In genomic region chr16:92845244-92846225, GRCm38 (mm10) we compare ENCODE assay signal across 9 mouse cellular contexts. TPM values are rescaled to one million over a fixed set of nuclear protein-coding genes. Genes with fewer than 3 reads are reported as not detected.
DNase-seq lines count a peak whose midpoint lies in the region; ATAC-seq and TF ChIP-seq lines count a peak whose summit lies in the region.
"Had no signal": no experiment of that assay in that cellular context is flagged by ENCODE, and none has a peak within 500 bp of the region (broad histone marks: within the 10 kb centered on the region; RNA-seq: fewer than 3 reads in every experiment).

No protein-coding gene starts in this region.

- no peak overlapping the region for H3K9ac ChIP-seq in forebrain, embryonic 16.5 days (replicated peaks; ENCODE audit: low read depth, low read length)
- 0 out of 2 replicates have a peak overlapping the region, but pooled peaks have one; percentile 14 for H3K9ac ChIP-seq in midbrain, embryonic 14.5 days (replicated peaks; ENCODE audit: low read length)
- H3K9ac ChIP-seq: neural tube, embryonic 13.5 days had no signal

- peak; percentile 40 for TF ChIP-seq CTCF in layer of hippocampus, adult 2 months (conservative IDR thresholded peaks at IDR 0.05)

- H3K4me3 ChIP-seq in layer of hippocampus, adult 2 months = peak overlapping the region; percentile 18
- H3K4me3 ChIP-seq in forebrain, embryonic 16.5 days (replicated peaks; ENCODE audit: low read length) = no peak overlapping the region
- no peak overlapping the region for H3K4me3 ChIP-seq in midbrain, embryonic 14.5 days (replicated peaks; ENCODE audit: low read depth, low read length)
- H3K4me3 ChIP-seq: neural tube, embryonic 13.5 days had no signal

- DNase-seq in cerebellum, postnatal 10 days = peak; percentile 36 to 50
- DNase-seq in layer of hippocampus, adult 2 months (ENCODE audit: low spot score in 2 of 2) = no peak
- DNase-seq in layer of hippocampus, postnatal 25 days (ENCODE audit: extremely low spot score in 1 of 2, low spot score in 1 of 2) = no peak
- peak; percentile 54 for DNase-seq in midbrain, embryonic 14.5 days
- no peak for DNase-seq in spleen, adult 18-20 months
- DNase-seq in gastrocnemius, postnatal 14 days = no peak

- H3K4me1 ChIP-seq in forebrain, embryonic 16.5 days (replicated peaks; ENCODE audit: control insufficient read depth, insufficient read depth, low read length) = peaks cover 4% of the 10 kb centered on the region; the same call in 1 of the 2 replicates
- peaks cover 8% of the 10 kb centered on the region; the same call in 1 of the 2 replicates for H3K4me1 ChIP-seq in midbrain, embryonic 14.5 days (ENCODE audit: control insufficient read depth, insufficient read depth, low read length)
- H3K4me1 ChIP-seq: neural tube, embryonic 13.5 days had no signal

- ATAC-seq in cerebellum, adult (ENCODE audit: insufficient number of reproducible peaks, low FRiP score, low TSS enrichment) = no peak
- peak; percentile 54; the same call in 1 of the 2 replicates for ATAC-seq in forebrain, embryonic 16.5 days
- ATAC-seq in midbrain, embryonic 14.5 days (ENCODE audit: low FRiP score, low TSS enrichment) = no peak

- H3K27me3 ChIP-seq in forebrain, embryonic 16.5 days (replicated peaks; ENCODE audit: control insufficient read depth, insufficient read depth, low read length) = no peaks in the 10 kb centered on the region
- no peaks in the 10 kb centered on the region; the same call in 1 of the 2 replicates for H3K27me3 ChIP-seq in midbrain, embryonic 14.5 days (ENCODE audit: control insufficient read depth, insufficient read depth, low read length)
- H3K27me3 ChIP-seq: neural tube, embryonic 13.5 days had no signal

- no peaks in the 10 kb centered on the region for H3K36me3 ChIP-seq in forebrain, embryonic 16.5 days (ENCODE audit: control insufficient read depth, insufficient read depth)
- H3K36me3 ChIP-seq in midbrain, embryonic 14.5 days (ENCODE audit: control insufficient read depth, insufficient read depth, low read length) = no peaks in the 10 kb centered on the region
- H3K36me3 ChIP-seq: neural tube, embryonic 13.5 days had no signal

- WGBS in forebrain, embryonic 16.5 days = 44% methylated on average over 26 of the region's 26 CpGs
- WGBS in midbrain, embryonic 14.5 days = 44% methylated on average over 26 of the region's 26 CpGs

- peak overlapping the region; percentile 22; the same call in 1 of the 2 replicates for H3K4me2 ChIP-seq in forebrain, embryonic 16.5 days (ENCODE audit: low read length)
- H3K4me2 ChIP-seq in midbrain, embryonic 14.5 days (ENCODE audit: low read length) = peak overlapping the region; percentile 34
- H3K4me2 ChIP-seq: neural tube, embryonic 13.5 days had no signal

- H3K9me3 ChIP-seq in forebrain, embryonic 16.5 days (ENCODE audit: control insufficient read depth, low read length) = no peaks in the 10 kb centered on the region
- H3K9me3 ChIP-seq in midbrain, embryonic 14.5 days (ENCODE audit: control insufficient read depth, low read length) = no peaks in the 10 kb centered on the region
- H3K9me3 ChIP-seq: neural tube, embryonic 13.5 days had no signal

- H3K27ac ChIP-seq in layer of hippocampus, adult 2 months = no peak overlapping the region
- no peak overlapping the region for H3K27ac ChIP-seq in forebrain, embryonic 16.5 days (ENCODE audit: low read length)
- no peak overlapping the region for H3K27ac ChIP-seq in midbrain, embryonic 14.5 days (replicated peaks; ENCODE audit: low read depth, low read length)
- H3K27ac ChIP-seq: neural tube, embryonic 13.5 days had no signal

- intact Hi-C loops in gastrocnemius, postnatal 14 days (cut with DNase I; ENCODE audit: low total_unique reads) = no loop called here

RNA-seq across cellular contexts. Expression of gene Runx1, which starts 19.6 kb away (rescaled TPM):
- total RNA-seq in layer of hippocampus, adult 2 months (2021) = 1 to 10 TPM in 1 of 2 experiments, under 1 TPM in 1; 0.95 to 1.4 TPM
- total RNA-seq in layer of hippocampus, postnatal 25 days (2021) = 1 to 10 TPM in 1 of 2 experiments, under 1 TPM in 1; 0.74 to 2.1 TPM
- polyA plus RNA-seq in forebrain, embryonic 16.5 days (2015; fragmentation: Nextera tagmentation; extraction: Ambion mirVana) = 0.48 and 0.52 TPM in 2 replicates
- 0.59 and 0.76 TPM in 2 replicates for polyA plus RNA-seq in midbrain, embryonic 14.5 days (2014; fragmentation: Nextera tagmentation; extraction: Ambion mirVana)
- 1 to 10 TPM; 3.8 to 5.3 TPM for total RNA-seq in gastrocnemius, postnatal 14 days (2021)

Comparison
In these comparisons a context has a peak if more than half of its experiments do, and no peak if none do; other contexts are left out.
1. DNase-seq: peak in cerebellum, postnatal 10 days (2 of 2) and midbrain, embryonic 14.5 days (single experiment); none in layer of hippocampus, adult 2 months (0 of 2), layer of hippocampus, postnatal 25 days (0 of 2), spleen, adult 18-20 months (0 of 2) and gastrocnemius, postnatal 14 days (single experiment).